Mouse (Mus musculus): ENCODE results near the gene Foxp1. TPM values are rescaled to one million over a fixed set of nuclear protein-coding genes. Genes with fewer than 3 reads are reported as not detected.

Foxp1 gene
- polyA plus RNA-seq, 1 experiment = 17.7 TPM

DNA sequence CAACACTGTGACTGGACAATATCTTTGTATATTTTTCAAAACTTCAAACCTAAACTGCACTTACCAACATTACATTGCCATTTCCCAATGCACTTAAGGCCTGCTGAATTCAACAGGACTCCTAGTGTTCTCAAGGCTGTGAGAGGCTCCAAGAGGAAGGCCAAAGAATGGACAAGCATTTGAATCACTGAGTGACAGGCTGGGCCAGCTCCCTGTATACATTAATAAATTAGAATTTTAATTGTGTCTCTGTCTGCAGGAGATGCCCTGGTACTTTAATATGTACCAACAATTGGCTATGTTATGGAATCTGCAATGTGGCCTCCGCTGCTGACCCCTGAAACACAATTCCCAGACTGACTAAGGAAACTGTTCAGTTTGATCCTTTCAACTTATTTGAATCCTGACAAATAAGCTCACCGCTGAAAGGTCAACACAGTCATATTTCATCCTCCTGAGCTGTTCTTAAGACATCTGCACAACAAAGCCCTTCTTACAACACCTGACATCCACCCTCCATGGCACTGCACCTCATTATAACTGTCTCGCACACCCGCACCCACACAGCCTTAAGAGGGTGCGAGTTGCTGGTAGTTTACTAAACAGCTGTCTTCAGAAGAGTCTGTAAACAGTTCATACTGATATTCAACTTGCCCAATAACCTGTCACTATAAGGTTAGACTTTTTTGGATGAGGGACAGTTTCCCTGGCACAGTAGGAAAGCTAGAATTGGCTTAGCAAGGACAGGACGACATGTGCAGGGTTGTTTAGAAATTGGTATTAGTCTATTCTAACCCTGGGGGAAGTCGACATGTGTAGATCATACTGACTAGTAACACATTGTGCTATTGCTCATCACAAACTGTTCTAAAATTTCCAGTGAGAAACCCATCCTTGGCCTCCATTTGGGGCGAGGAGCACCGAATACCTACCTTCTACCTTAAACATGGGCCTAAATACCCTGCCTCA, 448.9 kb downstream of the Foxp1 start:
- no peaks in the 10 kb centered on the region for H3K79me2 ChIP-seq (ENCODE audit: control insufficient read depth, insufficient read depth)
- no peak overlapping the region for H3K4me3 ChIP-seq
- H3K4me2 ChIP-seq (ENCODE audit: low read depth) = no peak overlapping the region
- TF ChIP-seq CEBPB (IDR thresholded peaks at IDR 0.05; ENCODE audit: insufficient read depth, poor library complexity, severe bottlenecking) = no peak
- TF ChIP-seq USF1 (IDR thresholded peaks at IDR 0.05; ENCODE audit: low read depth) = no peak
- TF ChIP-seq POLR2A (IDR thresholded peaks at IDR 0.05; ENCODE audit: insufficient read length, low read depth) = no peak
- no peak for TF ChIP-seq MYOD1 (IDR thresholded peaks at IDR 0.05; ENCODE audit: control insufficient read depth in 1 of 3, insufficient read length in 2 of 3, low read depth in 2 of 3)
- no peak for TF ChIP-seq TCF12 (IDR thresholded peaks at IDR 0.05; ENCODE audit: insufficient read depth, poor library complexity, severe bottlenecking)
- H3K36me3 ChIP-seq (ENCODE audit: control insufficient read depth, insufficient read depth) = peaks cover 9% of the 10 kb centered on the region
- H3K27me3 ChIP-seq (ENCODE audit: control insufficient read depth, insufficient read depth, insufficient read length) = no peaks in the 10 kb centered on the region
- no peak overlapping the region for H3ac ChIP-seq (ENCODE audit: control insufficient read depth, insufficient read length)

DNA sequence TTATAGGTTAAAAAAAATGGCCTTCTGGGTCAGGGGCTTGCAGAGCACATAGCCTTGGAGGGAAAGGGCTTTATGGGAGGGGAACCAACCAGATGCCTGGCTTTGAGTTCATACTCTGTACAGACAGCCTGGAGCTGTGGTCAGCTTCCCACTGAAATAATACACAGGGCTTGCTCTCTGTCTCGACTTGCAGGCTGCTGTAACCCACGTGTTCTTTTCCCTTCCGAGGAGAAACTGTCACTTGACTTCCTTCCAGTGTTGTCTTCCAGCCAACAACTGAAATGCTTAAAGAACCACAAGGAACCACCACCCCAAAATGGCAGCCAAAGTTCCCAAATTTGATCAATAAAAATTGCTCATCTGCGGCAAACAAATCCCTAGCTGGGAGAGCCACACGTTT, 451.8 kb downstream of the Foxp1 start:
- TF ChIP-seq POLR2A (IDR thresholded peaks at IDR 0.05; ENCODE audit: insufficient read length, low read depth) (no peak), REST (IDR thresholded peaks at IDR 0.05; ENCODE audit: insufficient read depth, insufficient read length) (no peak), E2F4 (IDR thresholded peaks at IDR 0.05; ENCODE audit: insufficient read depth) (no peak), MYOD1 (IDR thresholded peaks at IDR 0.05; ENCODE audit: control insufficient read depth in 1 of 3, insufficient read length in 2 of 3, low read depth in 2 of 3) (no peak), USF1 (IDR thresholded peaks at IDR 0.05; ENCODE audit: low read depth) (no peak), SRF (IDR thresholded peaks at IDR 0.05; ENCODE audit: control insufficient read depth, insufficient read length, low read depth) (no peak), MAX (IDR thresholded peaks at IDR 0.05; ENCODE audit: low read depth) (no peak), MYOG (IDR thresholded peaks at IDR 0.05; ENCODE audit: control insufficient read depth in 1 of 3, insufficient read depth in 1 of 3, insufficient read length in 2 of 3, low read depth in 2 of 3) (no peak), CEBPB (IDR thresholded peaks at IDR 0.05; ENCODE audit: insufficient read depth, poor library complexity, severe bottlenecking) (no peak), TCF3 (IDR thresholded peaks at IDR 0.05; ENCODE audit: insufficient read length, low read depth) (no peak), POLR2AphosphoS2 (IDR thresholded peaks at IDR 0.05; ENCODE audit: insufficient read length, low read depth) (no peak), TCF12 (IDR thresholded peaks at IDR 0.05; ENCODE audit: insufficient read depth, poor library complexity, severe bottlenecking) (no peak)
- Histone ChIP-seq H3K36me3 (ENCODE audit: control insufficient read depth, insufficient read depth) (peaks cover 9% of the 10 kb centered on the region), H3K27me3 (ENCODE audit: control insufficient read depth, insufficient read depth, insufficient read length) (no peaks in the 10 kb centered on the region), H3K4me3 (no peak overlapping the region), H3ac (ENCODE audit: control insufficient read depth, insufficient read length) (no peak overlapping the region), H3K79me2 (ENCODE audit: control insufficient read depth, insufficient read depth) (no peaks in the 10 kb centered on the region), H3K4me2 (ENCODE audit: low read depth) (no peak overlapping the region)

DNA sequence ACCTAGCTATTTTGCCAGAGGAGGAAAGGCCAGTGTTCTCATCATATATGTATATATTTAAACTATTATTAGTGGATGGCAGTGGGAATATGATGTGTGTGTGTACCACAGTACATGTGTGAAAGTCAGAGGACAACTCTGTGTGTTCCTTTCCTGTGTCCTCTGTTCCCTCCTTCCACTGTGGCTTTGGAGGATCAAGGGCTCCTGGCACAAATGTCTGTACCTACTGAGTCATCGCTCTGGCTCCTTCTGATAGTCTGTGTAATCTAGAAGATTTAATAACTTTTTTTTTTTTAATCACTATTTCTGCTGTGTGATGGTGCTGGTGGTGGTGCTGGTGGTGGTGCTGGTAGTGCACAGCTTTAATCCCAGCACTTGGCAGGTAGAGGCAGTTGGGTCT, 452.8 kb downstream of the Foxp1 start:
- Histone ChIP-seq H3ac (ENCODE audit: control insufficient read depth, insufficient read length) (no peak overlapping the region), H3K27me3 (ENCODE audit: control insufficient read depth, insufficient read depth, insufficient read length) (no peaks in the 10 kb centered on the region), H3K4me3 (no peak overlapping the region), H3K36me3 (ENCODE audit: control insufficient read depth, insufficient read depth) (peaks cover 7% of the 10 kb centered on the region), H3K4me2 (ENCODE audit: low read depth) (no peak overlapping the region), H3K79me2 (ENCODE audit: control insufficient read depth, insufficient read depth) (no peaks in the 10 kb centered on the region)
- TF ChIP-seq CEBPB (IDR thresholded peaks at IDR 0.05; ENCODE audit: insufficient read depth, poor library complexity, severe bottlenecking) (no peak), POLR2A (IDR thresholded peaks at IDR 0.05; ENCODE audit: insufficient read length, low read depth) (no peak), E2F4 (IDR thresholded peaks at IDR 0.05; ENCODE audit: insufficient read depth) (no peak), TCF3 (IDR thresholded peaks at IDR 0.05; ENCODE audit: insufficient read length, low read depth) (no peak), SRF (IDR thresholded peaks at IDR 0.05; ENCODE audit: control insufficient read depth, insufficient read length, low read depth) (no peak), TCF12 (IDR thresholded peaks at IDR 0.05; ENCODE audit: insufficient read depth, poor library complexity, severe bottlenecking) (no peak), MYOG (IDR thresholded peaks at IDR 0.05; ENCODE audit: control insufficient read depth in 1 of 3, insufficient read depth in 1 of 3, insufficient read length in 2 of 3, low read depth in 2 of 3) (no peak), POLR2AphosphoS2 (IDR thresholded peaks at IDR 0.05; ENCODE audit: insufficient read length, low read depth) (no peak), REST (IDR thresholded peaks at IDR 0.05; ENCODE audit: insufficient read depth, insufficient read length) (no peak), USF1 (IDR thresholded peaks at IDR 0.05; ENCODE audit: low read depth) (no peak), MYOD1 (IDR thresholded peaks at IDR 0.05; ENCODE audit: control insufficient read depth in 1 of 3, insufficient read length in 2 of 3, low read depth in 2 of 3) (no peak), MAX (IDR thresholded peaks at IDR 0.05; ENCODE audit: low read depth) (no peak)

DNA sequence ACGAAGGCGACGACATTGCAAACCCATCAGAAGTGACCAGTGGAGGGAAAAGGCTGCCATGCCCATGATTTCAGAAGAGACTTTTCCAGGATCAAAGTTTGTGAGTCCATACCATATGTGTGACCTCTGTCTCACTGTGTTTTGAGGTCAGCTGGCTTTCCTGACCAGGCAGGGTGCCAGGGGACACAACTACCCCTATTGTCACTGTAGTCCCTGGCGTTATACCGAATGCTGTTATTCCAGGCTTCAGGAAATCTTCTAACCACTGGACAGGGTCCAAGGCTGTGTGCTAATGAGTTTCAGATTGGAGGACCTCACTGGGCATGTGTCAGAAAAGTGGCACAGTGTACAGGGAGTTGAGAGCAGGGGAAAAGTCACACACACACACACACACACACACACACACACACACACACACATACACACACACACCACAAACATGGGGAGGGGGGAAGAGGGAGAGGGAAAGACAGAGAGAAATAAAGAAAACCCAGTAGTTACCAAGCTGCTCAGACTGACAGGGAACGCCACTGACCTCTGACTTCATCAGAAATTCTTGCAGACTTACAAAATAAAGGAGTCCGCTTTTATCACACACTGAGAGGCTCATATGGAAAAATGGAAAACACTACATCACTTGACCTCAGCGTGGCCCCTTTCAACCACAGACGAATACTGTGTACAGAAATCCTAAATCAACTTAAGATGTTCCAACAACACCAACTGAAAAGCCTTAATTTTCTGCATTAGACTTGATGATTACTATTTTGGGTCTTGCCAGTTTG, 456.8 kb downstream of the Foxp1 start:
- Histone ChIP-seq H3K36me3 (ENCODE audit: control insufficient read depth, insufficient read depth) (no peaks in the 10 kb centered on the region), H3ac (ENCODE audit: control insufficient read depth, insufficient read length) (no peak overlapping the region), H3K79me2 (ENCODE audit: control insufficient read depth, insufficient read depth) (no peaks in the 10 kb centered on the region), H3K27me3 (ENCODE audit: control insufficient read depth, insufficient read depth, insufficient read length) (no peaks in the 10 kb centered on the region), H3K4me3 (no peak overlapping the region), H3K4me2 (ENCODE audit: low read depth) (no peak overlapping the region)
- no peak for TF ChIP-seq MYOD1 (IDR thresholded peaks at IDR 0.05; ENCODE audit: control insufficient read depth in 1 of 3, insufficient read length in 2 of 3, low read depth in 2 of 3)
- TF ChIP-seq POLR2AphosphoS2 (IDR thresholded peaks at IDR 0.05; ENCODE audit: insufficient read length, low read depth) = no peak
- TF ChIP-seq CEBPB (IDR thresholded peaks at IDR 0.05; ENCODE audit: insufficient read depth, poor library complexity, severe bottlenecking) = no peak
- no peak for TF ChIP-seq POLR2A (IDR thresholded peaks at IDR 0.05; ENCODE audit: insufficient read length, low read depth)
- no peak for TF ChIP-seq TCF3 (IDR thresholded peaks at IDR 0.05; ENCODE audit: insufficient read length, low read depth)
- no peak for TF ChIP-seq REST (IDR thresholded peaks at IDR 0.05; ENCODE audit: insufficient read depth, insufficient read length)
- TF ChIP-seq MYOG (IDR thresholded peaks at IDR 0.05; ENCODE audit: control insufficient read depth in 1 of 3, insufficient read depth in 1 of 3, insufficient read length in 2 of 3, low read depth in 2 of 3) = no peak
- no peak for TF ChIP-seq SRF (IDR thresholded peaks at IDR 0.05; ENCODE audit: control insufficient read depth, insufficient read length, low read depth)
- no peak for TF ChIP-seq USF1 (IDR thresholded peaks at IDR 0.05; ENCODE audit: low read depth)
